Mouse (Mus musculus) bone marrow, adult 2 months (tissue): ENCODE results near the gene Exog.

Experiments
- CTCF ChIP-seq: fragments of 200-500 bp; IDR thresholded peaks from 2 replicates; pipeline ENCODE4 v1.5.1; 2011; ENCODE audit warnings: low read length, control low read depth; ENCODE audit not compliant: control insufficient read depth, insufficient read depth
- POLR2A ChIP-seq: fragments of 200-500 bp; IDR thresholded peaks from 2 replicates; pipeline ENCODE4 v1.6.1; 2011; ENCODE audit warnings: low read depth, mild to moderate bottlenecking, control low read depth, low read length, borderline replicate concordance; ENCODE audit not compliant: control insufficient read depth

DNA sequence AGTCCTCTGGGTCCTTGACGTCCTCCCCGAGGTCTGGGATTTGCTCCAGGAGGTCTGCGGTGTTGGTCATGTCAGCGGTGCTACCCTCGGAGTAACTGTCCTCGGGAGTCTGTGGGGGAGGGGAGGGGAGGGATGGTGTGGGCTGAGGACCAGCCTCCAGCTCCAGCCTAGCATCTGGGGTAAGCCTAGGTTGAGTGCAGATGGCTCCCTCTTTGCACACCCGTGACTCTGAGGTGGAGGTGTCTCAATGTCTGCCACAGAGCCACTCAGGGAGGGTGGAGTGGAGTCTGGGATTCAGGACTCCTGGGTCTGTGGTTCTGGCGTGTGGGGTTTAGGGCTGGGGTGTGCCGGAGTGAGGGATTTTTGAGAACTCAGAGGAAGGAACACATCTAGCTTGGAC, 68.2 kb downstream of the Exog start:
- TF ChIP-seq CTCF (no peak), POLR2A (no peak)
